Mouse (Mus musculus) CH12.LX (cell line): ENCODE results near the gene Chrm3. TPM values are rescaled to one million over a fixed set of nuclear protein-coding genes. Genes with fewer than 3 reads are reported as not detected.

Experiments
- DNase-seq: peaks from one replicate; pipeline ENCODE4 v3.0.0-alpha.2; 2013; ENCODE audit errors: extremely low read depth
- H3K27ac ChIP-seq: 2 replicates; pipeline ENCODE4 v1.5.1; 2012; ENCODE audit warnings: low read depth, mild to moderate bottlenecking, control low read depth, moderate library complexity; ENCODE audit not compliant: insufficient read depth
- H3K27me3 ChIP-seq: replicated peaks from 2 replicates; pipeline ENCODE3; 2012; ENCODE audit warnings: inconsistent platforms
- H3K36me3 ChIP-seq, 2 experiments: replicated peaks in 1 of 2; 2 replicates each; pipeline versions ENCODE3 to v1.6.1; 2012; ENCODE audit warnings: inconsistent platforms in 1 of 2, low read length in 1 of 2, mild to moderate bottlenecking in 1 of 2, mixed read lengths in 1 of 2, moderate library complexity in 1 of 2; ENCODE audit not compliant: control insufficient read depth in 1 of 2, insufficient read depth in 1 of 2
- H3K4me1 ChIP-seq, 2 experiments: 2 replicates each; pipeline ENCODE4 v1.6.1; 2012; ENCODE audit warnings: inconsistent platforms in 1 of 2, moderate library complexity in 1 of 2; ENCODE audit not compliant: insufficient read depth in 2 of 2, control insufficient read depth in 1 of 2
- H3K4me2 ChIP-seq: 2 replicates; pipeline ENCODE4 v1.6.1; 2012; ENCODE audit warnings: low read depth, mild to moderate bottlenecking, control low read depth; ENCODE audit not compliant: poor library complexity, insufficient read depth, severe bottlenecking
- H3K4me3 ChIP-seq, 3 experiments: fragments of 150-350 bp in 1 of 3; sonication (generic) in 1 of 3; replicated peaks in 1 of 3; 2 replicates each; pipeline versions ENCODE3 to v1.5.1; 2011 to 2012; ENCODE audit warnings: low read depth in 2 of 3, low read length in 2 of 3, mild to moderate bottlenecking in 2 of 3, moderate library complexity in 2 of 3, control low read depth in 1 of 3, improper control_type of control experiment in 1 of 3, inconsistent platforms in 1 of 3, mixed read lengths in 1 of 3; ENCODE audit not compliant: poor library complexity in 1 of 3
- H3K79me2 ChIP-seq: replicated peaks from 2 replicates; pipeline ENCODE4 v1.6.1; 2012; ENCODE audit warnings: mild to moderate bottlenecking, moderate library complexity; ENCODE audit not compliant: control insufficient read depth, poor library complexity, insufficient read depth, severe bottlenecking; ENCODE audit errors: extremely low read depth
- H3K9ac ChIP-seq: 2 replicates; pipeline ENCODE4 v1.6.1; 2012; ENCODE audit warnings: low read depth, mild to moderate bottlenecking, control low read depth, moderate library complexity; ENCODE audit not compliant: insufficient read depth
- H3K9me3 ChIP-seq: replicated peaks from 2 replicates; pipeline ENCODE3; 2012; ENCODE audit warnings: low read length, inconsistent platforms, mixed read lengths
- BHLHE40 ChIP-seq: IDR thresholded peaks from 2 replicates; pipeline ENCODE4 v1.6.1; 2011; ENCODE audit warnings: mild to moderate bottlenecking, low read depth, low read length, improper control_type of control experiment
- CTCF ChIP-seq, 2 experiments: IDR thresholded peaks in 1 of 2; conservative IDR thresholded peaks in 1 of 2; 2 replicates each; pipeline ENCODE4 v1.5.1; 2011 to 2012; ENCODE audit warnings: low read depth in 2 of 2, low read length in 2 of 2, improper control_type of control experiment in 1 of 2, inconsistent platforms in 1 of 2, mild to moderate bottlenecking in 1 of 2, moderate library complexity in 1 of 2
- E2F4 ChIP-seq: IDR thresholded peaks from 2 replicates; pipeline ENCODE4 v1.6.1; 2011; ENCODE audit warnings: low read depth, low read length, improper control_type of control experiment; ENCODE audit not compliant: insufficient replicate concordance
- ELF1 ChIP-seq: IDR thresholded peaks from 2 replicates; pipeline ENCODE4 v1.6.1; 2014; ENCODE audit warnings: low read depth, mild to moderate bottlenecking, inconsistent platforms, low read length, improper control_type of control experiment
- EP300 ChIP-seq: IDR thresholded peaks from 2 replicates; pipeline ENCODE4 v1.6.1; 2011; ENCODE audit warnings: low read length, improper control_type of control experiment
- GABPA ChIP-seq: IDR thresholded peaks from 2 replicates; pipeline ENCODE4 v1.6.1; 2012; ENCODE audit warnings: low read depth, low read length, improper control_type of control experiment, inconsistent platforms; ENCODE audit not compliant: insufficient replicate concordance
- KAT2A ChIP-seq: IDR thresholded peaks from 2 replicates; pipeline ENCODE4 v1.6.1; 2012; ENCODE audit warnings: low read length, improper control_type of control experiment, inconsistent platforms; ENCODE audit not compliant: insufficient replicate concordance
- MYC ChIP-seq: IDR thresholded peaks from 2 replicates; pipeline ENCODE4 v1.6.1; 2011; ENCODE audit warnings: low read depth, mild to moderate bottlenecking, improper control_type of control experiment, low read length
- NRF1 ChIP-seq: IDR thresholded peaks from 2 replicates; pipeline ENCODE4 v1.6.1; 2014; ENCODE audit warnings: low read depth, mild to moderate bottlenecking, inconsistent platforms, low read length, improper control_type of control experiment, moderate library complexity
- PAX5 ChIP-seq: IDR thresholded peaks from 2 replicates; pipeline ENCODE4 v1.6.1; 2012; ENCODE audit warnings: low read length, inconsistent platforms, mixed read lengths
- RAD21 ChIP-seq: IDR thresholded peaks from 2 replicates; pipeline ENCODE4 v1.6.1; 2011; ENCODE audit warnings: low read depth, mild to moderate bottlenecking, low read length, improper control_type of control experiment, moderate library complexity
- RCOR1 ChIP-seq: conservative IDR thresholded peaks from 2 replicates; pipeline ENCODE4 v1.6.1; 2012; ENCODE audit warnings: low read depth, mild to moderate bottlenecking, inconsistent platforms, low read length, improper control_type of control experiment
- SMC3 ChIP-seq: IDR thresholded peaks from 2 replicates; pipeline ENCODE4 v1.6.1; 2011; ENCODE audit warnings: low read depth, low read length, improper control_type of control experiment
- ZMIZ1 ChIP-seq: IDR thresholded peaks from 2 replicates; pipeline ENCODE4 v1.6.1; 2012; ENCODE audit warnings: low read depth, mild to moderate bottlenecking, inconsistent platforms, low read length, improper control_type of control experiment
- dilution Hi-C: fragments of 300-500 bp; cut with MboI; formaldehyde crosslinking; loops from 2 replicates; pipeline ENCODE4 v1.14.3; 2020; ENCODE audit warnings: low sequenced_read_pairs; ENCODE audit not compliant: extremely low pct_unique_long_range_greater_than_20kb, extremely low pct_ligation_motif_present
- in situ Hi-C: fragments of 300-500 bp; cut with MboI; formaldehyde crosslinking; loops from 3 replicates; pipeline ENCODE4 v1.14.3; 2019; ENCODE audit warnings: low sequenced_read_pairs, low pct_ligation_motif_present, low pct_unique_long_range_greater_than_20kb, mixed read lengths
- polyA plus RNA-seq: library from polyadenylated mRNA; unstranded; fragments of >175 nt; gene quantifications from 2 replicates; pipeline ENCODE4 v1.2.1, GENCODE M21; 2012; ENCODE audit warnings: low read depth; ENCODE audit not compliant: insufficient read length
- total RNA-seq, 2 experiments: library from RNA; depleted of rRNA; stranded (reverse); fragments of 300-350 nt in 1 of 2; fragments of >200 nt in 1 of 2; gene quantifications; 2 replicates each; pipeline ENCODE4 v1.2.3; 2012 to 2014

Gene Chrm3
- total and polyA plus RNA-seq, 3 experiments: not detected

GRCm38 (mm10) chr13:10071165-10071564, 289.5 kb downstream of the Chrm3 start:
- in situ Hi-C loops: no loop called here
- Histone ChIP-seq H3K4me1 (peaks cover 0 to 9% of the 10 kb centered on the region in 2 experiments; a peak in 2 of 4 replicates), H3K9me3 (no peaks in the 10 kb centered on the region), H3K4me2 (no peak overlapping the region; the same call in 1 of the 2 replicates), H3K36me3 (no peaks in the 10 kb centered on the region), H3K27ac (no peak overlapping the region), H3K4me3 (no peak overlapping the region), H3K9ac (no peak overlapping the region), H3K27me3 (no peaks in the 10 kb centered on the region), H3K79me2 (no peaks in the 10 kb centered on the region)
- peak; percentile 69 for TF ChIP-seq SMC3
- TF ChIP-seq MYC: no peak
- peak; percentile 16 to 71; a peak in 3 of 4 replicates for TF ChIP-seq CTCF (conservative IDR thresholded peaks at IDR 0.05 in 1 of 2, IDR thresholded peaks at IDR 0.05 in 1 of 2; ENCODE audit: low read depth in 2 of 2, low read length in 2 of 2)
- peak; percentile 70 for TF ChIP-seq RAD21
- dilution Hi-C loops: no loop called here
- DNase-seq: peak; percentile 53

- dilution Hi-C loops (no loop called here), in situ Hi-C loops (no loop called here)
- no peaks in the 10 kb centered on the region for H3K79me2 ChIP-seq
- no peaks in the 10 kb centered on the region for H3K9me3 ChIP-seq
- no peak overlapping the region for H3K9ac ChIP-seq
- H3K27ac ChIP-seq: no peak overlapping the region
- no peak overlapping the region for H3K4me2 ChIP-seq
- no peaks in the 10 kb centered on the region for H3K36me3 ChIP-seq
- TF ChIP-seq ELF1 (no peak), GABPA (no peak), EP300 (no peak), PAX5 (no peak), KAT2A (no peak)
- TF ChIP-seq, all 38 proteins: peak for 0
- Histone ChIP-seq H3K4me3 (no peak overlapping the region), H3K4me1 (peaks cover 0 to 18% of the 10 kb centered on the region in 2 experiments; a peak in 2 of 4 replicates), H3K27me3 (no peaks in the 10 kb centered on the region)
- no peak for DNase-seq
Measured at GRCm38 (mm10) chr13:10068927-10069580, 291.6 kb downstream of the Chrm3 start.

GRCm38 (mm10) chr13:10066829-10067618, 293.6 kb downstream of the Chrm3 start:
- in situ Hi-C loops: no loop called here

More at GRCm38 (mm10) chr13:10066829-10067618, 293.6 kb downstream of the Chrm3 start:
- TF ChIP-seq ZMIZ1: no peak
- TF ChIP-seq BHLHE40: no peak
- TF ChIP-seq E2F4: no peak
- no peak for TF ChIP-seq NRF1
- no peak for TF ChIP-seq RAD21
- no peak for TF ChIP-seq RCOR1
- dilution Hi-C loops: no loop called here
- Histone ChIP-seq H3K27ac (no peak overlapping the region), H3K36me3 (no peaks in the 10 kb centered on the region), H3K27me3 (no peaks in the 10 kb centered on the region), H3K79me2 (no peaks in the 10 kb centered on the region), H3K9me3 (no peaks in the 10 kb centered on the region), H3K4me2 (no peak overlapping the region), H3K4me3 (no peak overlapping the region), H3K4me1 (peaks cover 0 to 18% of the 10 kb centered on the region in 2 experiments; a peak in 2 of 4 replicates), H3K9ac (no peak overlapping the region)
- DNase-seq: no peak
